Mouse (Mus musculus) myocyte (in vitro differentiated cells): ENCODE data around the gene Aim2. TPM values are rescaled to one million over a fixed set of nuclear protein-coding genes. Genes with fewer than 3 reads are reported as not detected.

Source experiments
- H3K27me3 ChIP-seq: one replicate; pipeline ENCODE4 v1.6.1; 2011; ENCODE audit not compliant: control insufficient read depth, insufficient read depth, insufficient read length
- H3K36me3 ChIP-seq: one replicate; pipeline ENCODE4 v1.6.1; 2011; ENCODE audit not compliant: control insufficient read depth, insufficient read depth
- H3K4me2 ChIP-seq: one replicate; pipeline ENCODE4 v1.6.1; 2011; ENCODE audit warnings: low read depth, control low read depth
- H3K4me3 ChIP-seq: one replicate; pipeline ENCODE4 v1.5.1; 2011; ENCODE audit warnings: mild to moderate bottlenecking, control low read depth, moderate library complexity
- H3K79me2 ChIP-seq: one replicate; pipeline ENCODE4 v1.6.1; 2011; ENCODE audit not compliant: control insufficient read depth, insufficient read depth
- H3ac ChIP-seq: one replicate; pipeline ENCODE4 v1.6.1; 2011; ENCODE audit not compliant: control insufficient read depth, insufficient read length
- CEBPB ChIP-seq: IDR thresholded peaks from 2 replicates; pipeline ENCODE4 v1.6.1; 2011; ENCODE audit warnings: mild to moderate bottlenecking, moderate library complexity; ENCODE audit not compliant: poor library complexity, insufficient read depth, severe bottlenecking
- E2F4 ChIP-seq: IDR thresholded peaks from one replicate; pipeline ENCODE4 v1.6.1; 2011; ENCODE audit warnings: mild to moderate bottlenecking, control low read depth, moderate library complexity; ENCODE audit not compliant: insufficient read depth
- MAX ChIP-seq: IDR thresholded peaks from one replicate; pipeline ENCODE4 v1.6.1; 2011; ENCODE audit warnings: low read depth, mild to moderate bottlenecking, control low read depth
- MYOD1 ChIP-seq, 3 experiments: IDR thresholded peaks; one replicate each; pipeline ENCODE4 v1.6.1; 2011; ENCODE audit warnings: control low read depth in 2 of 3, low read depth in 2 of 3, mild to moderate bottlenecking in 2 of 3, moderate library complexity in 1 of 3; ENCODE audit not compliant: insufficient read length in 2 of 3, control insufficient read depth in 1 of 3
- MYOG ChIP-seq, 3 experiments: IDR thresholded peaks; one replicate each; pipeline ENCODE4 v1.6.1; 2011; ENCODE audit warnings: control low read depth in 2 of 3, low read depth in 2 of 3, mild to moderate bottlenecking in 2 of 3; ENCODE audit not compliant: insufficient read length in 2 of 3, control insufficient read depth in 1 of 3, insufficient read depth in 1 of 3
- POLR2A ChIP-seq: IDR thresholded peaks from one replicate; pipeline ENCODE4 v1.6.1; 2011; ENCODE audit warnings: low read depth, mild to moderate bottlenecking, control low read depth, moderate library complexity; ENCODE audit not compliant: insufficient read length
- POLR2AphosphoS2 ChIP-seq: IDR thresholded peaks from one replicate; pipeline ENCODE4 v1.6.1; 2011; ENCODE audit warnings: low read depth, control low read depth; ENCODE audit not compliant: insufficient read length
- REST ChIP-seq: IDR thresholded peaks from one replicate; pipeline ENCODE4 v1.6.1; 2011; ENCODE audit warnings: mild to moderate bottlenecking, control low read depth, moderate library complexity; ENCODE audit not compliant: insufficient read depth, insufficient read length
- SRF ChIP-seq: IDR thresholded peaks from one replicate; pipeline ENCODE4 v1.6.1; 2011; ENCODE audit warnings: low read depth; ENCODE audit not compliant: control insufficient read depth, insufficient read length
- TCF12 ChIP-seq: IDR thresholded peaks from one replicate; pipeline ENCODE4 v1.6.1; 2011; ENCODE audit warnings: mild to moderate bottlenecking, control low read depth; ENCODE audit not compliant: poor library complexity, insufficient read depth, severe bottlenecking
- TCF3 ChIP-seq: IDR thresholded peaks from one replicate; pipeline ENCODE4 v1.6.1; 2011; ENCODE audit warnings: low read depth, control low read depth; ENCODE audit not compliant: insufficient read length
- USF1 ChIP-seq: IDR thresholded peaks from one replicate; pipeline ENCODE4 v1.6.1; 2011; ENCODE audit warnings: low read depth, mild to moderate bottlenecking, control low read depth, moderate library complexity
- polyA plus RNA-seq: library from polyadenylated mRNA; unstranded; fragments of >200 nt; fragmentation: generic; extraction: Trizol; gene quantifications from one replicate; pipeline ENCODE4 v1.2.1, GENCODE M21; 2012; ENCODE audit warnings: missing spikeins

Aim2 gene
- polyA plus RNA-seq, 1 experiment: 5.7 TPM

- no peak for TF ChIP-seq MYOG (IDR thresholded peaks at IDR 0.05; ENCODE audit: control insufficient read depth in 1 of 3, insufficient read depth in 1 of 3, insufficient read length in 2 of 3, low read depth in 2 of 3)
- no peak for TF ChIP-seq E2F4
- TF ChIP-seq POLR2AphosphoS2: no peak
- no peak for TF ChIP-seq MAX
- no peak for TF ChIP-seq POLR2A
- TF ChIP-seq SRF: no peak
- no peak for TF ChIP-seq CEBPB
- no peak for TF ChIP-seq TCF12
- no peak for TF ChIP-seq REST
- TF ChIP-seq MYOD1 (IDR thresholded peaks at IDR 0.05; ENCODE audit: control insufficient read depth in 1 of 3, insufficient read length in 2 of 3, low read depth in 2 of 3): no peak
- Histone ChIP-seq H3ac (no peak overlapping the region), H3K27me3 (peaks cover 5% of the 10 kb centered on the region), H3K4me3 (no peak overlapping the region), H3K79me2 (no peaks in the 10 kb centered on the region), H3K4me2 (no peak overlapping the region), H3K36me3 (no peaks in the 10 kb centered on the region)
These were observed 18.9 kb downstream of the Aim2 start for GRCm38 (mm10) chr1:173369611-173370010.

- Histone ChIP-seq H3K4me2 (no peak overlapping the region), H3ac (no peak overlapping the region), H3K79me2 (no peaks in the 10 kb centered on the region), H3K36me3 (no peaks in the 10 kb centered on the region), H3K27me3 (peaks cover 5% of the 10 kb centered on the region), H3K4me3 (no peak overlapping the region)
- TF ChIP-seq MAX: no peak
- TF ChIP-seq MYOG (IDR thresholded peaks at IDR 0.05; ENCODE audit: control insufficient read depth in 1 of 3, insufficient read depth in 1 of 3, insufficient read length in 2 of 3, low read depth in 2 of 3): no peak
- no peak for TF ChIP-seq TCF12
- no peak for TF ChIP-seq SRF
- no peak for TF ChIP-seq REST
- no peak for TF ChIP-seq CEBPB
- no peak for TF ChIP-seq USF1
- TF ChIP-seq MYOD1 (IDR thresholded peaks at IDR 0.05; ENCODE audit: control insufficient read depth in 1 of 3, insufficient read length in 2 of 3, low read depth in 2 of 3): no peak
- TF ChIP-seq E2F4: no peak
- no peak for TF ChIP-seq TCF3
- no peak for TF ChIP-seq POLR2A
- TF ChIP-seq POLR2AphosphoS2: no peak
These were observed 19.8 kb downstream of the Aim2 start for GRCm38 (mm10) chr1:173370456-173370855.

- H3K4me2 ChIP-seq: no peak overlapping the region
- no peak overlapping the region for H3ac ChIP-seq
- no peak overlapping the region for H3K4me3 ChIP-seq
- no peaks in the 10 kb centered on the region for H3K79me2 ChIP-seq
- H3K36me3 ChIP-seq: no peaks in the 10 kb centered on the region
- TF ChIP-seq SRF: no peak
- no peak for TF ChIP-seq REST
- no peak for TF ChIP-seq MAX
- TF ChIP-seq MYOG (IDR thresholded peaks at IDR 0.05; ENCODE audit: control insufficient read depth in 1 of 3, insufficient read depth in 1 of 3, insufficient read length in 2 of 3, low read depth in 2 of 3): no peak
- no peak for TF ChIP-seq POLR2A
- no peak for TF ChIP-seq E2F4
- TF ChIP-seq POLR2AphosphoS2: no peak
- no peak for TF ChIP-seq MYOD1 (IDR thresholded peaks at IDR 0.05; ENCODE audit: control insufficient read depth in 1 of 3, insufficient read length in 2 of 3, low read depth in 2 of 3)
- no peak for TF ChIP-seq TCF12
- TF ChIP-seq CEBPB: no peak
- no peak for TF ChIP-seq TCF3
- TF ChIP-seq USF1: no peak
- peaks cover 5% of the 10 kb centered on the region for H3K27me3 ChIP-seq
These were observed 20.9 kb downstream of the Aim2 start for GRCm38 (mm10) chr1:173371586-173371985.

GRCm38 (mm10) chr1:173374020-173374419 lies 23.3 kb downstream of the Aim2 start:
- Histone ChIP-seq H3K4me2 (no peak overlapping the region), H3ac (no peak overlapping the region)
- TF ChIP-seq REST: no peak
- no peak for TF ChIP-seq E2F4
- TF ChIP-seq CEBPB: no peak
- no peak for TF ChIP-seq POLR2AphosphoS2
- no peak for TF ChIP-seq MAX
- no peak for TF ChIP-seq MYOD1 (IDR thresholded peaks at IDR 0.05; ENCODE audit: control insufficient read depth in 1 of 3, insufficient read length in 2 of 3, low read depth in 2 of 3)
- TF ChIP-seq TCF12: no peak
- no peak for TF ChIP-seq POLR2A
- TF ChIP-seq TCF3: no peak
- no peak for TF ChIP-seq USF1

GRCm38 (mm10) chr1:173377380-173378112 lies 26.9 kb downstream of the Aim2 start:
- no peaks in the 10 kb centered on the region for H3K36me3 ChIP-seq
- TF ChIP-seq REST (no peak), TCF3 (no peak), POLR2AphosphoS2 (no peak), E2F4 (no peak), USF1 (no peak), MAX (no peak), POLR2A (no peak), MYOG (IDR thresholded peaks at IDR 0.05; ENCODE audit: control insufficient read depth in 1 of 3, insufficient read depth in 1 of 3, insufficient read length in 2 of 3, low read depth in 2 of 3) (no peak), SRF (no peak), TCF12 (no peak), CEBPB (no peak), MYOD1 (IDR thresholded peaks at IDR 0.05; ENCODE audit: control insufficient read depth in 1 of 3, insufficient read length in 2 of 3, low read depth in 2 of 3) (no peak)
- no peak overlapping the region for H3K4me2 ChIP-seq
- H3K4me3 ChIP-seq: no peak overlapping the region
- no peaks in the 10 kb centered on the region for H3K79me2 ChIP-seq
- H3K27me3 ChIP-seq: no peaks in the 10 kb centered on the region
- H3ac ChIP-seq: no peak overlapping the region

More at GRCm38 (mm10) chr1:173374020-173374419, 23.3 kb downstream of the Aim2 start:
- Histone ChIP-seq H3K4me3 (no peak overlapping the region), H3K36me3 (no peaks in the 10 kb centered on the region), H3K27me3 (no peaks in the 10 kb centered on the region), H3K79me2 (no peaks in the 10 kb centered on the region)
